Mouse (Mus musculus): Measurements from ENCODE around the gene Gm49776.

GRCm38 (mm10) chr16:18221543-18221898, 36.6 kb downstream of the Gm49776 start:
- TF ChIP-seq CTCF (IDR thresholded peaks at IDR 0.05; ENCODE audit: low read depth, low read length) (no peak), TAL1 (conservative IDR thresholded peaks at IDR 0.05; ENCODE audit: low read depth, low read length) (no peak)

All from G1E (cell line).